Mouse (Mus musculus) cerebellum, adult 2 months (tissue): ENCODE results near the gene Cst6.

Source experiments
- CTCF ChIP-seq: fragments of 200-500 bp; IDR thresholded peaks from 2 replicates; pipeline ENCODE4 v1.5.1; 2011; ENCODE audit warnings: low read depth, mild to moderate bottlenecking, control low read depth, low read length, moderate library complexity, borderline replicate concordance; ENCODE audit not compliant: insufficient read depth
- POLR2A ChIP-seq: fragments of 200-500 bp; IDR thresholded peaks from 2 replicates; pipeline ENCODE4 v1.6.1; 2011; ENCODE audit warnings: low read length, control low read depth, borderline replicate concordance; ENCODE audit not compliant: insufficient read depth

GRCm38 (mm10) chr19:5323801-5324200 is 25.6 kb downstream of the Cst6 start:
- TF ChIP-seq POLR2A (no peak), CTCF (no peak)
